Mouse (Mus musculus) frontal cortex, adult (tissue): ENCODE results near the gene Man2a1.
A peak's percentile ranks its signal among the peaks of the same experiment; 100 is the strongest.
"Not testable (repeated sequence)": the region's sequence is repeated elsewhere in the genome, so short reads cannot be mapped to it uniquely, and the experiment has no call there.

ENCODE experiments used
- ATAC-seq: cut with Nextera tagmentation; 2 replicates; pipeline ENCODE4 v1.9.2; 2017; ENCODE audit warnings: mild to moderate bottlenecking, moderate library complexity, mixed read lengths; ENCODE audit not compliant: low TSS enrichment

Gene Man2a1

DNA sequence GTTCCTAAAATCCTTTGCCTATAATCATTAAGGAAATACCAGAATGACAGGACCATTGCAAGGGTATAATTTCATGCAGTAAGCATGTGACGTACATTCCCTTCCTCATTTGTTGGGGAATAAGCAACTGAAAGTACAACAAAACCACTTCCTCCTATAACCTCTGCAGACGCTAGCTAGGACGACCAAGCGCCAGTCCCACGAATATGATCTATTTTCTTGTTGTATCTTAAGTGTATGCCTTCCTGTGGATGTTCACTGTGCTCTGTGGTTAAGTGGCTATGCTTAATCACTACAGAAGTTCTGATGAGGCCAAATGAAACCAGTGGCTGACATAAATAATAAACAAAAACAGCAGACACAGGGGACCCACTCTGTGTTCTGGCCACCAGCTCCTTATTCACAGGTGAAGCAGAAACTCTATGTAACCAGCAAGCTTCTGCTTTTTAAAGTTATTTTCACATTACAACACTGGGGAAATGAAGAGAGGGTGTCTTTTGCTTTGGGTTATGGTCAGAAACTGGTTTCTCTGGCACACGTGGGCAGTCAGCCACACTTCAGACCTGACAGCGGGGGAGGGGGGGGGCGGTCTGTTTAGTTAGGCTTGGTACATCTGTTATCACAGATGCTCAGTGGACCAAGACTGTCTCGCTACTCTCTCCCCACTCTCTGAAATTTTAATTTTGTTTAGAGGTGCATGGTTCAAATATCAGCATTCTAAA lies 153.8 kb downstream of the Man2a1 start:
- ATAC-seq, result peak; percentile 29

DNA sequence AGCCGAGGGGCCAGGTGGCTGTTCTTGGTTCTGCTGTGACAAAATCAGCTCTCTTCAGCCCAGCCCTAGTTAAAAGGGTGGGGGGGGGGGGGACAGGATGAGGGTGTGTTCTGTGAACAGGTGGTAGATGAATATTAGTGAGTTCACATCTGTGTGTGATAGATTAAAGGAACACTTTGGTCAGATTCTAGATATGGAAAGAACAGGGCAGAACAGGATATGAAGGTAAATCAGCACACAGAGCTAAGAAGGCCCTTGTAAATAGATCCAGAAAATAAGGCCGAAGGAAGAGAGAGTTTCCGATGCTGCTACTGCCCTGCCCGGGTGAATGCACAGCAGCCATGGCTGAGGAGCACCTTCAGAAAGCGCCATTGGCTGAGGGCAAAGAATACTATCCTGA lies 154.7 kb downstream of the Man2a1 start:
- no peak for ATAC-seq

- ATAC-seq, result not testable (repeated sequence)
Measured at GRCm38 (mm10) chr17:64762651-64763050, 162.1 kb downstream of the Man2a1 start.

DNA sequence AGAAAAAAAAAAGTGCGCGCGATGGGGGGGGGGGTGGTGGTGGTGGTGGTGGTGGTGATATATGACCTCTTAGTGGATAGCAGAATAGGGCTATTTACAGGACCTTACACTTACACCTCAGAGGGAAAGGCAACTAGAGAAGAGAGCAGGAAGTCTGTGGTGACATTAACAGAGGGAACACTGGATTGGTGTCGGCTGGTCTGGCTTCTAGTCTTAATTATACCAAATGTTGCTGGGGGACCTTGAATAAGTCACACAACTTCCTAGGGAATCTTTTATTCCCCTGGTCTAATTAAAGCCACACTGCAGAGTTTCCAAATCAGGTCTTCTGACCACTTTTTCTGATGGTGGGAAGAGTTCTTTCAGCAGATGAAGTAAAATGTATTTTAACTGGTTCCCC lies 163.0 kb downstream of the Man2a1 start:
- no peak for ATAC-seq

GRCm38 (mm10) chr17:64764175-64765122 lies 163.9 kb downstream of the Man2a1 start:
- no peak for ATAC-seq

- ATAC-seq, result peak; percentile 70; the same call in 1 of the 2 replicates
Measured at GRCm38 (mm10) chr17:64765286-64765685, 164.8 kb downstream of the Man2a1 start.

DNA sequence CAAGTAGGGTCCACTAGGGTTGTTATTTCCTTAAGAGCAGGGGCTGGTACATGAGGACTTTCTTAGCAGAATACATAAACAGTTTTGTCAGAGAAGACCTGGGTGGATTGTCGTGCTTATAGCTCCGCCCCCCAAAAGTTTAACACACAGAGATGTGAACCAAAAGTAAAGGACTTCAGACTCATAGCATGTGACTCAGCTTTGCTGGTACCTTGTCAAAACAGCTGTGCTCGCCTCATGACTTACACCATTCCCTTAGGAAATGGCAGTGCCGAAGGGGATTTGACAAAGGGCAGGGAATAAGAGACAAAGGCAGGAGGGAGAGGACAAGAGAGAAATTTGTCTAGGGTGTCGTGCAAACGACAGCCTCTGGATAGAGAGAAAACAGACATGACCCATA lies 166.0 kb downstream of the Man2a1 start:
- ATAC-seq, result no peak

DNA sequence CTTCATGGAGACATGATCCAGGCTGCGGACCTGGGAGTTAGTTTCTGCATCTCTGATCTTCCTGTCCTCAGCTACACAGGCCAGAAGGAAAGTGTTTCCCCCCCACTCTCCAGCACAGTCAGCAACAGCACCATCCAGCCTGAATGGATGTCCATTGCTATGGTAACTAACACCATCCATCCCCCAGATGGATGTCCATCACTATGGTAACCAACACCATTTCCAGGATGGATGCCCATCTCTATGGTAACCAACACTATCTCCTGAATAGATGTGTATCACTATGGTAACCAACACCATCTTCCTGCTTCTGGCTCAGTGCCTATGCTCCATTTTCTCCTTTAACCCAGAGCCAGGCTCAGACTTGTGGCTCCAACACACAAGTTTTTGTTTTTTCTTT lies 169.7 kb downstream of the Man2a1 start:
- peak; percentile 42 for ATAC-seq

- no peak for ATAC-seq
Measured at GRCm38 (mm10) chr17:64772611-64773010, 172.1 kb downstream of the Man2a1 start.

- no peak for ATAC-seq
Measured at GRCm38 (mm10) chr17:64774218-64774617, 173.7 kb downstream of the Man2a1 start.

DNA sequence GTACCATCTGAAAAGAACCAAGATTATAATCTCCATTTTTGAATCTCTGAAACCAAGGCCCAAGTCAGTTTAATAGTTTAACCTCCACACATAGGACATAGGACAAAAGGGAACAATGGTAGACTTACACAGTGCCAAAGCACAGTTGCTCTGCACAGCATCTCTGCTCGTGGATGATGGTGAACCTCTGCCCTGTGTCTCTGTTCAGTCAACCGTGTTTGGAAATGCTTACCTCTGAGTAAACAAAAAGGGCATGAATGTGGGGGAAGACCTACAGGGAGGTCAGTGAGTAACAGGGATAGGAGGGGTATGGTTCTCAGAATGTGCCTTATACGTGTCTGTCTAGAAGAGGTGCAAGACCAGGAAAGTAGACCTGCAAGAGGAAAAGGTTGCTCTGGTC lies 177.8 kb downstream of the Man2a1 start:
- no peak for ATAC-seq

DNA sequence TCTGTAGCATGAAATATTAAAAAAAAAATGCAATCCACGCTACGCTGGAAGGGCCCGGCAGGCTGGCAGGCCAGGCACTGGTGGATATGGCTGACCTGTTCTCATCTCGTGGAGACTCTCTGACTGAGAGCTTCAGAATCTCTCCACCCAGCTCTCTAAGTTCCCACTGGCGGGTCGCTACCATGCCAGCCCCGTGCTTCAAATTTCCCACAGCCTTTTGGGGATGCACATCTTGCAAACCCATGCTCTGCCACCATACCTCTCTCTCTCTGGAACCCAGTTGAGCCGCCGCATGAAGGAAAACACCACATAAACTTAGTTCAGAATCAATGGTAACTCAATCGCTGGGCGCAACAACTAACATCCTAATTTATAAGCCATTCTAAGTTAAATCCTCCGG lies 178.2 kb downstream of the Man2a1 start:
- no peak for ATAC-seq

GRCm38 (mm10) chr17:64780753-64781490 lies 180.4 kb downstream of the Man2a1 start:
- ATAC-seq, result no peak

- no peak for ATAC-seq
Measured at GRCm38 (mm10) chr17:64782307-64782706, 181.8 kb downstream of the Man2a1 start.

DNA sequence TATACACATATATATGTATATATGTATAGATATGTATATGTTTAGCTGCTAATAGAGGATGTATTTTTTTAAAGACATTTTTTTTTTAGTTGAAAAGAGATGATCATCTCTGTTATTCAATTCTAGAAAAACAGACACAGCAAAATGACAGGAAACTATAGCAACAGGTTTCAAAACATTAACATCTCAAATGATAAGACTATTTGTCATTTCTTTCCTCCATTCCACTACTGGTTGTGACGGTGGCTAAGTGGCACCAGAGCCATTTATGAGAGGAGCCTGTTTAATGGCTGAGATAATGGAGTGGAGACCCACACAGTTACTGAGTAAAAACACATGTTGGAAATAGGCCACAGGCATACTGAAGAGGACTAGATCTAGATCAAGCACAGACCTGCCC lies 185.4 kb downstream of the Man2a1 start:
- ATAC-seq, result no peak

GRCm38 (mm10) chr17:64788301-64788700 lies 187.8 kb downstream of the Man2a1 start:
- no peak for ATAC-seq

DNA sequence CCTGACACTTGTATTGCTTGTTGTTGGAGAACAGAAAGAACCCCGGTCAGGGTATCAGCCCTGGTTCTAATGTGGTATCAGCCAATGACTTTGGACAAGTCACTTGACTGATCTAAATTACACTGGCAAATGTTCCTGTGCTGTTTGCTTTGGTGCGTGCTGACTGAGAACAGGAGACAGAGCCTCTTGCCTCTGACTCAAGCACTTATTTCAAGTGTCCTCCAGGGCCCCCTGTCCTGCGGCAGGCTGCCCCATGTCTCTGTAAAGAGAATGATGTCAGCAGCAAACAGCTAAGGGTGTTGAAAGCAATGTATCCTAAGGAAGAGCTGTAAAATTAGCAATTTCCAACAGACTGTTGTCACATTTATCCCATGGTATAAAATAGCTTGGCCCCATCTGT lies 188.6 kb downstream of the Man2a1 start:
- no peak for ATAC-seq

DNA sequence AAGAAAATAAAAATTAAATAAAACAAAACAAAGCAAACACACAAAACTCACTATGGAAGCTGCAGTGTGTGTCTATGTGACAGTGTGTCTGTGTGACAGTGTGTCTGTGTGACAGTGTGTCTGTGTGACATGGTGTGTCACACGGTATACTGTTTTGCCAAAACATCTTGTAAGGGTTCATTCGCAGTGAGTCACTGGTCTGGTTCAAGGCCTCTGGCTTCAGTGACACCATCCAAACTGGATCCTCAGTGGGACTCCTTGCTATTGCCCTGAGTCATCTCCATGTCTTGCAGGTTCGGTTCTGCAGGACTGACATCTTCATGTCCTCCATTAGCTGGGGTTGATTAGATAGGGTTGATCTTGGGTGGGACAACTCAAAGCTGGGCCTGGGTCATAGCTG lies 191.5 kb downstream of the Man2a1 start:
- ATAC-seq, result no peak

- no peak for ATAC-seq
Measured at GRCm38 (mm10) chr17:64792623-64793022, 192.1 kb downstream of the Man2a1 start.

DNA sequence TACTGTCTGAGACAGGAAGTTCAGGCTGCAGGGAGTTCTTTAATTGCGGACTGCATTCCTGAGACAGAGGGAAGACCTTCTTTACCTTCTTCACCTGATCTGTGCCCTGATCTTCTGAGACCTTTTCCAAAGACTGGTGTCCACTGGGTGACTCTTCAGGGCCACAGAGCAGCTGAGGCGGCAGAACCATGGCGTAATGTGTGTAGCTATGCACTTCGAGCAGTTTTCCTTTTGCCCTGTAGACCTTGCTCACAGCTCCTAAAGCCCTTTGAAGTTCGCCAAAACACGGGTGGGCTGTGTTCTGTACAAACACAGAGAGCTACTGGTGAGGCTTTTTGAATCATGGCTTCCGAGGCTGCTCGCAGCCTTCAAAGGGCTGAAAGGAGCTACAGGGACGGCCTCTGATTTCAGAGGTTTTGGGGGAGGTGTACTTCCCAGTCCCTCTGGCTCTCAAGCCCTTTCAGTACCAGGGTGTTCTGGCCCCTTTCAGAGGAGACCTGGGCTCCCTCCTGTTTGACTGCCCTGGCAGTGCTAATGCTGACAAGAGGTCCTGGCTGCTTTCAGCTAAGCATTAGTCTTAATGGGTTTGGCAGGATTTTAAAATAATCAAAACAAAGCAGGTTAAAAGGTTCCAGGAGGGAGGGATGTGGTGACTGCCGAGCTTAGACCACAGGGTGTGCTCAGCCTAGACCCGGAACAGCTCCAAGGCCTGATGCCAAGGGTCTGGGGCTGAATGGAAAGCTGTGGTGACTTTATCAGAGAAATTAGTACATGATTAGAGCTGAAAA lies 201.8 kb downstream of the Man2a1 start:
- ATAC-seq, result no peak

- ATAC-seq, result no peak
Measured at GRCm38 (mm10) chr17:64802956-64803275, 202.4 kb downstream of the Man2a1 start.
